Mouse (Mus musculus) frontal cortex, postnatal 10 days (tissue): Measurements from ENCODE around the gene Gm5089.

Experiments used
- DNase-seq, 2 experiments: peaks; one replicate each; pipeline ENCODE4 v3.0.0; 2022; ENCODE audit warnings: low spot score in 2 of 2, mixed read lengths in 1 of 2

The Gm5089 gene

GRCm38 (mm10) chr14:122477971-122478573 is 27.2 kb upstream of the Gm5089 start:
- DNase-seq: no peak

- DNase-seq: no peak
These were observed 26.4 kb upstream of the Gm5089 start for GRCm38 (mm10) chr14:122477261-122477671.

GRCm38 (mm10) chr14:122476822-122477215 is 25.9 kb upstream of the Gm5089 start:
- no peak for DNase-seq

GRCm38 (mm10) chr14:122476041-122476821 is 25.3 kb upstream of the Gm5089 start:
- DNase-seq: no peak

GRCm38 (mm10) chr14:122475557-122476040 is 24.7 kb upstream of the Gm5089 start:
- no peak for DNase-seq

GRCm38 (mm10) chr14:122474891-122475556 is 24.1 kb upstream of the Gm5089 start, which contains the start of gene Zic2:
Zic2 (plus strand) TSS chr14:122475435.
- peak; percentile 50 to 67 for DNase-seq

- peak in 1 of 2 experiments; percentile 61 for DNase-seq
These were observed 23.4 kb upstream of the Gm5089 start for GRCm38 (mm10) chr14:122474041-122474890.

- DNase-seq: no peak
These were observed 22.4 kb upstream of the Gm5089 start for GRCm38 (mm10) chr14:122473211-122473751.

- no peak for DNase-seq
These were observed 21.7 kb upstream of the Gm5089 start for GRCm38 (mm10) chr14:122472647-122473046.

- DNase-seq: no peak
These were observed 21.2 kb upstream of the Gm5089 start for GRCm38 (mm10) chr14:122472161-122472560.

GRCm38 (mm10) chr14:122471449-122472085 is 20.7 kb upstream of the Gm5089 start:
- DNase-seq: no peak

GRCm38 (mm10) chr14:122468971-122469755 is 18.2 kb upstream of the Gm5089 start:
- DNase-seq: no peak

- DNase-seq: no peak
These were observed 17.3 kb upstream of the Gm5089 start for GRCm38 (mm10) chr14:122467926-122468841.

GRCm38 (mm10) chr14:122466756-122467362 is 15.9 kb upstream of the Gm5089 start:
- no peak for DNase-seq

- no peak for DNase-seq
These were observed 15.1 kb upstream of the Gm5089 start for GRCm38 (mm10) chr14:122465931-122466490.

- DNase-seq: peak in 1 of 2 experiments; percentile 62
These were observed 14.1 kb upstream of the Gm5089 start, which contains the start of gene Zic5 for GRCm38 (mm10) chr14:122464763-122465741. Zic5 (minus strand) TSS chr14:122465677.

- no peak for DNase-seq
These were observed 13.4 kb upstream of the Gm5089 start for GRCm38 (mm10) chr14:122464351-122464762.
